Mouse (Mus musculus) embryonic facial prominence, embryonic 10.5 days (tissue): Measurements from ENCODE around the gene Pir. TPM values are rescaled to one million over a fixed set of nuclear protein-coding genes. Genes with fewer than 3 reads are reported as not detected.

Experiments
- DNase-seq: peaks from one replicate; pipeline ENCODE4 v3.0.0-alpha.2; 2017; ENCODE audit warnings: low spot score
- H3K27ac ChIP-seq: fragments of 300-500 bp; sonication (generic); replicated peaks from 2 replicates; pipeline ENCODE4 v1.5.1; 2016; ENCODE audit warnings: mild to moderate bottlenecking
- H3K27me3 ChIP-seq: fragments of 300-500 bp; sonication (generic); replicated peaks from 2 replicates; pipeline ENCODE4 v1.6.1; 2016; ENCODE audit warnings: low read depth, mild to moderate bottlenecking; ENCODE audit not compliant: poor library complexity, severe bottlenecking
- H3K36me3 ChIP-seq: fragments of 300-500 bp; sonication (generic); replicated peaks from 2 replicates; pipeline ENCODE4 v1.6.1; 2016; ENCODE audit warnings: mild to moderate bottlenecking, moderate library complexity
- H3K4me1 ChIP-seq: fragments of 300-500 bp; sonication (generic); 2 replicates; pipeline ENCODE4 v1.6.1; 2016
- H3K4me3 ChIP-seq: fragments of 300-500 bp; sonication (generic); 2 replicates; pipeline ENCODE4 v1.5.1; 2016; ENCODE audit warnings: mild to moderate bottlenecking, moderate library complexity
- H3K9me3 ChIP-seq: fragments of 300-500 bp; sonication (generic); 2 replicates; pipeline ENCODE4 v1.6.1; 2016; ENCODE audit warnings: mild to moderate bottlenecking
- WGBS: fragments of 180-500 bp; shearing (Covaris S2); methylation state at CpG from one replicate; pipeline ENCODE4 v1.1.7; 2016; 5-methylcytosine and 5-hydroxymethylcytosine counted together
- polyA plus RNA-seq: library from polyadenylated mRNA; unstranded; fragments of >200 nt; fragmentation: Nextera tagmentation; extraction: Ambion mirVana; gene quantifications from 2 replicates; pipeline ENCODE4 v1.2.1, GENCODE M21; 2016

Pir gene
- polyA plus RNA-seq, 1 experiment from 2014 or later, result 8.0 TPM

DNA sequence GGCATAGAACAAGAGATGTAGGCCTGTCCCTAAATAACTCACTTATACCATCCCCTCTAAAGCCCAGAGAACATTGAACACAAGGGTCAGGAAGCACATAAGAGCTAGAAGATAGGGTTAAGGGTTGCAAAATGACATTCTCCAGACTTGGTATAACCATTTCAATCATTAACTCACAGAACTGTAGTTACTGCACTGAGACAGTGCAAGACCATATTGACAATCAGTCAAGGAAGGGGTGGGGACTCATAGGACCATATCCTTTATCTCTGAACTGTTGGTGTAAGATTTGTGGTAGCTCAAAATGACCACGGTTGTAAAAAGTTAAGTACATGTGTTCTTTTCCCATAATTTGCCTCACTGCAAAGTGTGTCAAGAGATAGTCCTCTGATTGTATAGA, 141.4 kb downstream of the Pir start:
- Histone ChIP-seq H3K4me3 (no peak overlapping the region), H3K27ac (no peak overlapping the region), H3K9me3 (no peaks in the 10 kb centered on the region), H3K4me1 (no peaks in the 10 kb centered on the region), H3K36me3 (no peaks in the 10 kb centered on the region), H3K27me3 (peaks cover 82% of the 10 kb centered on the region)
- DNase-seq, result no peak
- WGBS, result 87% methylated on average over 1 of the region's 1 CpGs

DNA sequence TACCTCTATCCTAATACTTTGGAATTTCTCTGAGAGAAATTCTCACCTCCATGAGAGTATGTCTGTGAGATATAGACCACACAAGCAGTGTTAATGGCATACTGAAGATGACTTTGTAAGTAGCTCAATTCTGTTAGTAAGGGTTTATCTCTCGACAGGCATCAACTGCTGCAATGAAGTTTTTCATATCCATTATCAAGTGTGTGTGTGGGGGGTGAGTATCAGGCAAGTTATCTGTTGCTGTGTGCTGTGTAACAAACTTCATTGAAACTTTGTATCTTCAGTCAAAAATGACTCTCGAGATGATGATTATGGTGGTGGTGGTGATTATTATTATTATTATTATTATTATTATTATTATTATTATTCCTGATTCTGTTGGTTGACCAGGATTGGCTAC, 147.6 kb downstream of the Pir start:
- WGBS, result 87% methylated on average over 2 of the region's 2 CpGs
- no peaks in the 10 kb centered on the region for H3K36me3 ChIP-seq
- peaks cover 7% of the 10 kb centered on the region for H3K4me1 ChIP-seq
- H3K9me3 ChIP-seq, result no peaks in the 10 kb centered on the region
- peaks cover 72% of the 10 kb centered on the region for H3K27me3 ChIP-seq
- no peak overlapping the region for H3K27ac ChIP-seq
- no peak for DNase-seq
- H3K4me3 ChIP-seq, result no peak overlapping the region

DNA sequence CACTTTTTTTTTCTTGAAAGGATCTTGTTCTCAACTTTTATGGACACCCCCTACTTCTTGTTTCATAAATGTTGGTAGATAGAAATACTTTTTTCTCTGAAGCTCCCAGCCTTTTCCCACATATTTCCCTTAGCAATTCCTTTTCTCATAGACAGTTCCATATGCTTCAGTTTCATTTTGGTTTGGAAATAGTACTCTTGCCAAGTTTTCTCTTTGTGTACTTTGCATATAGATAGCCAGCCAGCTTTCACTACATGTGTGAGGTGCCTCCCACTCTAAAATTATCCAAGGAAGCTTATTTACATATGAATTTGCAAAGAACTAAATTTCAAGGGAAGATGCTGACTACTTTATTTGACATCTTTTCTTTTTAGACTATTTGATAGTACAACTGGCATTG, 148.8 kb downstream of the Pir start:
- Histone ChIP-seq H3K4me1 (peaks cover 7% of the 10 kb centered on the region), H3K27me3 (peaks cover 73% of the 10 kb centered on the region), H3K36me3 (peaks cover 7% of the 10 kb centered on the region), H3K27ac (no peak overlapping the region), H3K4me3 (no peak overlapping the region), H3K9me3 (no peaks in the 10 kb centered on the region)
- no peak for DNase-seq

DNA sequence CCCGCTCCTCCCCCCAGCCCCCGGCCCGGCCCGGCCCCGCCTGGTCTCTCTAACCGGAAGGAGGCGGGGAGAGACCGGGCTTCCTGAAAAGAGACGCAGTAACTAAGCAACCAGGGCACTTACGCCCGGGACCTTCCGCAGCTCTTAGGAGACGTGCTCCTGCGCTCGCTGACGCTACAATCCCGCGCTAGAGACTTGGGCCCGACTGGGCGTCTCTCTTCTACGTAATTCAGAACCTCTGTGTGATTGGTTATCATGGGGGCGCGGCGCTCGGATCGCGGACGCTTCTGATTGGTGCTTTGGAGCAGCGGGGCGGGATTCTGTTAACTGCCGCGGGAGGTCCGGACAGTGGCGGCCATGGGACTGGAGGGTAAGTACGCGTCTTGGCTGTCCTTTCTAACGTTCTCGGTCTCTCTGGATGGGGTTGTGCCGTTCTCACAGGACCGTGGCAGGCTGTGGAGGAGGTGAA, 150.3 kb downstream of the Pir start, which contains the start of gene Piga:
Gene Piga, plus strand, starts transcription at position 317 of the 469 bp plus-strand sequence.
- Histone ChIP-seq H3K27ac (peak within 1 kb of the TSS; percentile 84), H3K27me3 (peaks cover 71% of the 10 kb centered on the region), H3K36me3 (peaks cover 20% of the 10 kb centered on the region), H3K4me1 (peaks cover 7% of the 10 kb centered on the region), H3K9me3 (no peaks in the 10 kb centered on the region), H3K4me3 (peak within 1 kb of the TSS; percentile 65)
- WGBS, result 19% methylated on average over 40 of the region's 40 CpGs
- DNase-seq, result peak; percentile 92

DNA sequence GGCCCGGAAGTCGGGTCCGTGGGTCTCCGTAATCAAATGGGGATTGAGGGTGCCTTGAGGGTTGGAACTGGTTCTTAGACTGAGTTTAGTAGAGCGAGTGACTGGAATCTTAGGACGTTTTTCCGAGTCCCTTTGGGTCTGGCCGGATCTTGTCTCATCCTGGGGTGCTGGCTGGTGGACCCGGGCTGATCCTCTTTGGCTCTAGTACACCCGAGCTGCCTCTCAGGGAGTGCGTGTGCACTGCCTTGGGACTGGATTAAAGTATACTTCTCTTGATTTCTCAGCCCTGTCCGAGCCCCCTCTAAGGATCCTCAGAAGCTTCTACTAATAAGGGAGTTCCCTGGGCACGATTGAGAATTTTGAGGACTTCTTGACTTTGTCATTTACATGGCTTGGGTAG, 150.8 kb downstream of the Pir start:
- Histone ChIP-seq H3K36me3 (peaks cover 25% of the 10 kb centered on the region), H3K27ac (peak overlapping the region; percentile 84), H3K27me3 (peaks cover 68% of the 10 kb centered on the region), H3K4me1 (peaks cover 7% of the 10 kb centered on the region), H3K4me3 (peak overlapping the region; percentile 65), H3K9me3 (no peaks in the 10 kb centered on the region)
- DNase-seq, result no peak
- WGBS, result 22% methylated on average over 13 of the region's 13 CpGs

GRCm38 (mm10) chrX:164420518-164420917, 151.3 kb downstream of the Pir start:
- Histone ChIP-seq H3K27me3 (peaks cover 69% of the 10 kb centered on the region), H3K4me1 (peaks cover 7% of the 10 kb centered on the region), H3K36me3 (peaks cover 30% of the 10 kb centered on the region), H3K9me3 (no peaks in the 10 kb centered on the region), H3K4me3 (peak overlapping the region; percentile 65), H3K27ac (no peak overlapping the region)
- 63% methylated on average over 3 of the region's 3 CpGs for WGBS
- no peak for DNase-seq

Other genes starting within 250 kb of the Pir start
- gene Car5b, start 241.4 kb upstream of the Pir start, polyA plus RNA-seq, result 0.34 TPM in 2 replicates
- 45.8 and 47.0 TPM in 2 replicates for gene Siah1b, start 192.9 kb upstream of the Pir start, polyA plus RNA-seq
- gene Cltrn, start 180.5 kb upstream of the Pir start, polyA plus RNA-seq, result 0.33 and 0.39 TPM in 2 replicates
- 0.11 and 0.12 TPM in 2 replicates for gene Ace2, start 130.0 kb upstream of the Pir start, polyA plus RNA-seq
- gene Bmx, start 11.2 kb upstream of the Pir start, polyA plus RNA-seq, result 0.08 and 0.20 TPM in 2 replicates
- gene Vegfd, start 104.0 kb downstream of the Pir start, polyA plus RNA-seq, result 4.8 and 5.3 TPM in 2 replicates
- gene Piga, start 150.4 kb downstream of the Pir start, polyA plus RNA-seq, result 20.0 and 22.4 TPM in 2 replicates
- not detected in 2 replicates for gene Asb11, start 167.6 kb downstream of the Pir start, polyA plus RNA-seq
- gene Asb9, start 237.0 kb downstream of the Pir start, polyA plus RNA-seq, result 0.86 and 1.0 TPM in 2 replicates